Mouse (Mus musculus) right cerebral cortex, adult 2 months (tissue): ENCODE data around the gene Bmp6.

ENCODE experiments used
- DNase-seq, 2 experiments: peaks; one replicate each; pipeline ENCODE4 v3.0.0; 2021 to 2022; ENCODE audit warnings: low spot score in 2 of 2

Bmp6 gene

GRCm38 (mm10) chr13:38511979-38512378 lies 167.1 kb downstream of the Bmp6 start:
- no peak for DNase-seq

GRCm38 (mm10) chr13:38513921-38514320 lies 169.0 kb downstream of the Bmp6 start:
- DNase-seq, result no peak

DNA sequence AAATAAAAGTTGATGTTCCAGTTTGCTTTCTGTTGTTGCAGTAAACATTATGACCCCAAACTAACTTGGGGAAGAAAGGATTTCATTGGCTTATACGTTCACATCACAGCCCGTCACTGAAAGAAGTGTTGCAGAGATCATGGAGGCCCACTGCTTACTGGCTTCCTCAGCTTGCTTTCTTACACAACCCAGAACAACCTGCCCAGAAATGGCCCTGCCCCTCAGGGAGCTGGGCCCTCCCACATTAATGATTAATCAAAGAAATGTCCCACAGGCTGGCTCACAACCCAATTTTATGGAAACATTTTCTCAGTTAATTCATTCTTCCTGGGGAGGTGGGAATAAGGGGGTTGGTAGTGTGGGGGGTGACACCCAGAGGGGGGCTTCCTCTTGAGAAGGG lies 170.5 kb downstream of the Bmp6 start:
- no peak for DNase-seq

GRCm38 (mm10) chr13:38515845-38516244 lies 170.9 kb downstream of the Bmp6 start:
- no peak for DNase-seq

DNA sequence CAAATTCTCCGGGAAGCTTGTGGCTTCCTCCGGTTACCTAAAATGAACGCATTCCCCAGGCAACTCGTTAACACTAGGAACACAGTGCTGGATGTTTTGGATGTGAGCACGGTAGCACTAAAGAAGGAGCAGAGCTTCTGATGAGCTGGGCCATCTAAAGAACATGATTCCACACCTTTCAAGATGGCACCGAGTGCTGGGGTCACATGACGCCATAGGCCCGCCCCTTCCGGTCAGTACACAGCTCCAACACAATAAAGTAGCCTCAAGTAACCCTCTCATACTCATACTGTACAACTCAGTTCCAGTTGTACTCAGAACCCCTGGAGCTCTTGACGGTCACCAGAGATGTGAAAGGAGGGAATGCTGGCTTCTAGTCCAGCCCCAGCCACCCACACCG lies 171.7 kb downstream of the Bmp6 start:
- DNase-seq, result no peak

- DNase-seq, result no peak
These were observed 175.4 kb downstream of the Bmp6 start for GRCm38 (mm10) chr13:38520299-38520698.

DNA sequence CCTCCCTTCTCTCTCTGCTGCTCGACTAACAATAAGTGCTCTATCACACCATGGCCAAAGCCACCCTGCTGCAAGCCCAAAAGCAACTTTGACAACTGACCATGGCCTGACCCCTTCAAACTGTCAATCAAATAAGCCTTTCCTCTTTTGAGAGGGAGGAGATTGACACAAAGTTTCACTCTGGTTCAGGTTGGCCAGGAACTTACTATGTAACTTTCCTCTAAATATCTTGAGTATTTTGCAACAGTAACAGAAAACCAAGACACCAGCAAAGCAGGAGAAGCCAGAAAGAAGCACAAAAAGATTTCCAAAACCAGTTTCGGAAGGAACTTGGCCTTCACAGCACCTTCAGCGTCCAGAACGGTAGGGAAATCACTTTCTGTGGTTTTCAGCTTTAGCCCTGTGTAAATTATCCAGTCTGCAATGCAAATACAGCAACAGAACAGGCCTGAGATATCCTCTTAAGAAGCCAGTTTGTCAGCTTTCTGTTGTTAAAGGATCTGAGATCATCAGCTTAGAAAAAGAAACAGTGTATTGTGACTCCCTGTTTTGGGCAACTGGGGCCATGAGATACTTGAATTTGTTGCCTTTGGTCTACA lies 177.2 kb downstream of the Bmp6 start:
- DNase-seq, result no peak

DNA sequence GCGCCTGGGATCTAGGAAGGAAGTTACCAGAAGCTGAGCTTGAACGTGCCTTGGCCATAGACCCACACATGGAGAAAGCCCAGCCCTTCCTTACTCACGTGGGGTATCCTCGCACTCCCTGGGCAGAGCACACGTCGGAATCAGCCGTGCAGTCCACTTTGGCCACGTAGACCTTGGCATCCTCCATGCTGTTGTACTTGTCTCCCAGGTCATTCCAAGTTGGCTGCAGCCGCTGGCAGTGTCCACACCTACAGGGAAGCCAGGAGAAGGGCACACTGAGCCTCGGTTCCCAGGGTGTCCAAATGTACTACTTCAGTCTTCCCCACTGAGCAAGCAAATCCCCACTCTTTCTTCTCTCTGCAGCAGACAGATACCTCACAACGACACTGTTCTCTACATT lies 178.3 kb downstream of the Bmp6 start:
- DNase-seq, result no peak

- no peak for DNase-seq
These were observed 180.4 kb downstream of the Bmp6 start for GRCm38 (mm10) chr13:38525261-38525660.

DNA sequence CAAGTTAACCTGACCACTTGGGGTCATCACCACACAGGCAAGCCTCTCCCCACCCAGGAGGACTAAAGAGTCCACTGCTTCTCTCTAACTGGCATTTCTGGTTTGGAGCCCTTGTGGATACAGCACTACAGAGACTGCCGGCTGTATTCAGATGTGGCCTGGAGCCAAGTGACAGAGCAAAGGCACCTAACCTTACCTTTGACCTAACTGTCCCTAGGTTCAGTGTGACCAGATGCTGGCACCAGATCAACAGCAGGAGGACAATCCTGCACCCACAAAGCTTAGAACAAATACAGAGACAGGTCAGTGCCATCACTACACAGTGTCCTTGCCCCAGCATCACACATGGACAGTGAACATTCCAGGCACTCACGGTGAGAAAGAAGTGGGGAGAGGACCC lies 181.2 kb downstream of the Bmp6 start:
- no peak for DNase-seq

DNA sequence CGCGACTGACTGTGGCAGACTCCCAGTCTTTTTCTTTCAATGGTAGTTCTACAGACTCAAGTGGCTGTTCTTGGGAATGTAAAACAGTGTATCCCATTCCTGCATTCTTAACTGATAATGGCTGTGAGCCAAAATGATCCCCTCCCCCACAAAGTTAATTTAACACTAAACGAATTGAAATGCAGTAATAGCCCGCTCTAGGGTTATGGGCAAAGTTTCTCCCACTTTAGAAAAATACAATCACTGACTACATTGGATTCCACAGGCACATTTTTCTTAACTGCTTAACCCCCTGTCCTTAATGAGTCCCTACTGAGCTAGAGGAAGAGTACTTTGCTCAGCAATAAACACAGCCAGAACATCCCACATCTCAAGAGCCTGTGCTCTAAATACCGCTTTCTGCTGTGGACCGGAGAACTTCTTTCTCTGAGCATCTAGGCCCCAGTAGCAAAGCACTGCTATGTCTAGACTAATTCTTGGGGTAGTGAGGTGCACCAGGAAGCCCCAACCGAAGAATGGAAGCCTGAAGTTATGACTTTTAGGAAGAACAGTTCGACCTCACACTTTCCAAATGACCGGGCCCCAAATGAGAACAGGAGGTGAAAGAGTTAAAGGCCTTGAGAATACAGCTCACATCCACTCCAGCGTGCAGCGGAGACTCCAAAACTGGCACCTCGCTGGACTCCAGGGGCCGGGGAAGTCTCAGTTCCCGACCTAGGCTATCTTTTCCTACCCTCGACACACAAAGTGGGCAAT lies 182.3 kb downstream of the Bmp6 start:
- DNase-seq, result peak; percentile 20 to 35

- DNase-seq, result peak; percentile 83 to 84
These were observed 183.1 kb downstream of the Bmp6 start for GRCm38 (mm10) chr13:38527797-38528650.

DNA sequence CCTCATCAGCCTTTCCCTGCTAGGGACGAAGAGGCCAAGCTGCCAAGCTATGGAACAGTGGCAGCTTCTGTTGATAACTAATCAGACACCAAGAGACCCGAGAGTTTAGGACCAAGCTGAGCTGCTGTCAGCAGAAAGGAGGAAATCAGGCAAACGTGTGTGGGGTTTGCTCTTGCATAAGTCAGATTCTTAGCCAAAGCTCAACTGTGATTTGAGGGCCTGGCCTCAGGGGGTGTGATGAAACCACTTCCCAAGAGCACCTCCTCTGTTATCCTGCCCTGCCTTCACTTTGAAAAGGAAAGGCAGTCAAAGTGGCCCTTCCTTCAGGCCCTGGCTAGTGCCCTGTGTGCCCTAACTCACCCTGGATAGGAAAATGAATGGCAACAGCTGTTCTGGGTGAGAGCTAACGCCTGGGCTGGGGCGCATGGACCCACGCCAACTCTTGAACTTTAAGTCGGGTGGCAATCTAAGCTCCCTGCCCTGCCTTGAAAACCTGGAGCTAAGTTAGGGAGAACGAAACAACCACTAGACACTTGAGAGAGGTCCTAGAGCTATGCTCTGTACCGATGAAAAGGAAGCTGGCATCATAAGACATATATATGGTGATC lies 183.9 kb downstream of the Bmp6 start, which contains the start of gene Txndc5:
Gene Txndc5 (minus strand): TSS at position 138 of the 608 bp plus-strand sequence.
- no peak for DNase-seq

GRCm38 (mm10) chr13:38529576-38529975 lies 184.7 kb downstream of the Bmp6 start:
- no peak for DNase-seq

DNA sequence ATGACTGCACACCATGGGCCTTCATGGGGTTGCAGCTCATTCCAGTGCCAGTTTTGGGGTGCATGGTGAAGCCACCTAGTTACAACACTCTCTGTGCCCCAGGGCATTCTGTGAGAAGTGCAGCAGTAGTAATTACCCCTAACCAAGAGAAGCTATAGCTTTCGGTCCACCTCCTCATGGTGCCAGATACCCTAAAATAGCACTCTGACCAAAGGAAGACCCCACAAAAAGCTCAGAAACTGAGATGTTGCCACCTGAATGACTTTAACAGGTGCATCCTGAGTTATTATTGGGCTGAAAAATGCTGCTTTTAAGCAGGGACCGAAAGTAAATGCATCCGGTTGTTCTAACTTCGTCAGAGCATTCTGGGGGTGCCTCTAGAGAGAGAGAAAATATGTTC lies 186.6 kb downstream of the Bmp6 start:
- DNase-seq, result no peak

GRCm38 (mm10) chr13:38533461-38533860 lies 188.6 kb downstream of the Bmp6 start:
- no peak for DNase-seq

DNA sequence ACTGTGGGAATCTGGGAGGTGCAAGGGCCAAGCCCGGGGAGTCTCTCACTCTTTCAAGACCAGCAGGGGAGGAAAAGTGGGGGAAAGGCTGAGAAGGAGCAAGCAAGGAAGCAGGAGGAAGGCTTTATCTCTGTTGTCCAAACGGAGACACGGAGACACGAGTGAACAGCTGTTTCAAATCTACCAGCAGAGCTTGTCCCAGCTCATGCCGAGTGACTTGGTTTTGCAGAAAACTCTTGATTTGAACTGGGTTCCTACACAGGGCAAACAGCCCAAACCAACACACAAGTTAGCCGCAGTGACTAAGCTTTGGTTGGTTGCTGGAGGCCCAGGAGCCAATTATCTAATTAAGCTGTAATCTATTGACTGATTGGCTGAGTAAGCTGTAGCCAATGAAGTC lies 189.1 kb downstream of the Bmp6 start:
- no peak for DNase-seq

DNA sequence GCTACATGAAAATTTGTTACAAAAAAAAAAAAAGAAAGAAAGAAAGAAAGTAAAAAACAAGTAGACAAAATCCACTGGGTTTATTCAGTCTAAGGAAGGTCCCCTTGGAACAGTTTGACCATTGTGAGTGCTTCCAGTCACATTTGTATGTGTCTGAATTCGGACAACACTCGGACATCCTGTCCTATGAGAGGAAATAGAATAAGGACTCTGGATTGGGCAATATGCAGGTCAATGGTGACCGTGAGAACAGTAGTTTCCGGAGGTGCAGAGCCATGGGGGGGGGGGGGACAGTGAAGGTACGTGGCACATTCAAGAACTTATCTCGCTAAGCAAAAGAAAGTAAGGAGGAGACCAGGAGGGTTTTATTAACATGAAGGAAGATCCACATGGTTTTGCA lies 189.8 kb downstream of the Bmp6 start:
- no peak for DNase-seq

DNA sequence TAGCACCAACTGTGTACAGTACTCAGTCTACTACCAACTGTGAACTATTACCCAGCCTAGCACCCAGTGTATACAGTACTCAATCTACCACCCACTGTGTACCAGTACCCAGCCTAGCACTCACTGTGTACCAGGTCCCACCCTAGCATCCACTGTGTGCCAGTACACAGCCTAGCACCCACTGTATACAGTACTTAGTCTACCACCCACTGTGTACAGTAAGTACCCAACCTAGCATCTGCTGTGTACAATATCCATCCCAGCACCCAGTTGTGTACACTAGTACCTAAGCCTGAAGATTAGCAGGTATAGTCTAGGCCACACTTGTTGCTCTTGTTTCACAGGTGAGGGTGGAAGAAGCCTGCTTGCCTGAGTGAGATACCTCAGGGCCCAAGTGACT lies 192.6 kb downstream of the Bmp6 start:
- no peak for DNase-seq

- DNase-seq, result no peak
These were observed 194.4 kb downstream of the Bmp6 start for GRCm38 (mm10) chr13:38539192-38539900.

DNA sequence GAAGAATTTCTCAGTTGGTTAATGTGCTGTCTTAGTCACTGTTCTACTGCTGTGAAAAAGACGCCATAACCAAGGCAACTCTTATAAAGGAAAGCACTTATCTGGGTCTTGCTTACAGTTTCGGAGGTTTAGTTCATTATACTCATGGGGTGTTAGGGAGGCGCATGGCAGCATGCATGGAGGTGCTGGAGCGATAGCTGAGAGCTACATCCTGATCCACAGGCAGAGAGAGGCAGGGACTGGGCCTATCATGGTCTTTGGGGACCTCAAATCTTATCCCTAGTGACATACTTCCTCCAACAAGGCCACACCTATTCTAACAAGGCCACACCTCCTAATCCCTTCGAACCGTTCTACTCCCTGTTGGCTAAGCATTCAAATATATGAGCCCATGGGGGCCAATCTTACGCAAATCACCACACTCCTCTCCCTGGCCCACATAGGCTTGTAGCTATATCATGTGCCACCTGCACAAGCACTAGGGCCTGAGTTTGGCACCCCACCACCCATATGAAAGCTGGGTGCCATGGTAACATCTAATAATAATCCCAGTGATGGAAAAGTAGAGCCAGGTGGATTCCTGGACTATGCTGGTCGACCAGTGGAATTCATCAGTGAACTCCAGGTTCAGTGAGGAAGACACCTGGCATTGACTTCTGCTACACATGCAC lies 198.7 kb downstream of the Bmp6 start:
- DNase-seq, result no peak
